18 mouse cellular contexts compared by ENCODE assay signal in genomic region chr2:123103530-123103929, GRCm38 (mm10).
A peak's percentile ranks its signal among the peaks of the same experiment; 100 is the strongest.
DNase-seq lines count a peak whose midpoint lies in the region; ATAC-seq and TF ChIP-seq lines count a peak whose summit lies in the region.
"Had no signal": no experiment of that assay in that cellular context is flagged by ENCODE, and none has a peak within 500 bp of the region (broad histone marks: within the 10 kb centered on the region; RNA-seq: fewer than 3 reads in every experiment).

No protein-coding gene starts in this region.

- no peak overlapping the region for H3K27ac ChIP-seq in midbrain, embryonic 11.5 days (ENCODE audit: low read depth, low read length)
- no peak overlapping the region for H3K27ac ChIP-seq in midbrain, embryonic 16.5 days (ENCODE audit: low read length)
- no peak overlapping the region for H3K27ac ChIP-seq in midbrain, postnatal 0 days (ENCODE audit: low read depth, low read length)
- no peak overlapping the region for H3K27ac ChIP-seq in midbrain, embryonic 13.5 days
- H3K27ac ChIP-seq: embryonic facial prominence, embryonic 13.5 days; forebrain, embryonic 13.5 days; forebrain, embryonic 15.5 days had no signal

- no peak overlapping the region for H3K9ac ChIP-seq in midbrain, embryonic 11.5 days (ENCODE audit: low read length)
- no peak overlapping the region for H3K9ac ChIP-seq in midbrain, embryonic 16.5 days (ENCODE audit: low read depth, low read length)
- no peak overlapping the region for H3K9ac ChIP-seq in midbrain, postnatal 0 days (replicated peaks; ENCODE audit: low read length, poor library complexity, severe bottlenecking)
- H3K9ac ChIP-seq in midbrain, embryonic 13.5 days (replicated peaks) = no peak overlapping the region
- H3K9ac ChIP-seq: embryonic facial prominence, embryonic 13.5 days; forebrain, embryonic 13.5 days; forebrain, embryonic 15.5 days; forebrain, postnatal 0 days had no signal

- TF ChIP-seq CTCF in midbrain, postnatal 0 days (IDR thresholded peaks at IDR 0.05) = no peak
- no peak for TF ChIP-seq CTCF in brain, embryonic 14.5 days (IDR thresholded peaks at IDR 0.05; ENCODE audit: borderline replicate concordance, extremely low read depth, insufficient read depth, insufficient read length)

- H3K9me3 ChIP-seq in midbrain, embryonic 11.5 days (ENCODE audit: control insufficient read depth, low read length) = no peaks in the 10 kb centered on the region
- H3K9me3 ChIP-seq in midbrain, embryonic 16.5 days (replicated peaks; ENCODE audit: control insufficient read depth, low read length, poor library complexity, severe bottlenecking) = no peaks in the 10 kb centered on the region
- no peaks in the 10 kb centered on the region for H3K9me3 ChIP-seq in midbrain, postnatal 0 days (ENCODE audit: low read length)
- H3K9me3 ChIP-seq in midbrain, embryonic 13.5 days = no peaks in the 10 kb centered on the region
- H3K9me3 ChIP-seq: embryonic facial prominence, embryonic 13.5 days; forebrain, embryonic 13.5 days; forebrain, embryonic 15.5 days had no signal

- H3K4me2 ChIP-seq in midbrain, embryonic 11.5 days = no peak overlapping the region
- H3K4me2 ChIP-seq in midbrain, embryonic 16.5 days (ENCODE audit: low read length) = no peak overlapping the region
- H3K4me2 ChIP-seq in midbrain, postnatal 0 days (ENCODE audit: low read depth, low read length, poor library complexity, severe bottlenecking) = no peak overlapping the region
- H3K4me2 ChIP-seq in midbrain, embryonic 13.5 days (replicated peaks) = no peak overlapping the region
- H3K4me2 ChIP-seq: embryonic facial prominence, embryonic 13.5 days; forebrain, embryonic 13.5 days; forebrain, embryonic 15.5 days had no signal

- ATAC-seq in midbrain, embryonic 11.5 days (ENCODE audit: low FRiP score) = no peak
- ATAC-seq in midbrain, embryonic 16.5 days = no peak
- no peak for ATAC-seq in midbrain, postnatal 0 days (ENCODE audit: low FRiP score)
- ATAC-seq in midbrain, embryonic 13.5 days = no peak
- ATAC-seq: forebrain, embryonic 13.5 days; forebrain, embryonic 15.5 days; forebrain, postnatal 0 days had no signal

- no peaks in the 10 kb centered on the region for H3K36me3 ChIP-seq in midbrain, embryonic 11.5 days (ENCODE audit: control insufficient read depth, insufficient read depth, low read length)
- H3K36me3 ChIP-seq in midbrain, embryonic 16.5 days (ENCODE audit: control insufficient read depth, insufficient read depth, low read length) = no peaks in the 10 kb centered on the region
- no peaks in the 10 kb centered on the region for H3K36me3 ChIP-seq in midbrain, postnatal 0 days (ENCODE audit: insufficient read depth, low read length)
- H3K36me3 ChIP-seq in midbrain, embryonic 13.5 days = no peaks in the 10 kb centered on the region
- H3K36me3 ChIP-seq: embryonic facial prominence, embryonic 13.5 days; forebrain, embryonic 15.5 days had no signal

- no peak overlapping the region for H3K4me3 ChIP-seq in midbrain, embryonic 11.5 days (ENCODE audit: low read depth, low read length)
- no peak overlapping the region for H3K4me3 ChIP-seq in midbrain, embryonic 16.5 days (ENCODE audit: low read depth, low read length)
- H3K4me3 ChIP-seq in midbrain, postnatal 0 days (ENCODE audit: low read depth, low read length) = no peak overlapping the region
- H3K4me3 ChIP-seq in midbrain, embryonic 13.5 days (replicated peaks) = no peak overlapping the region
- H3K4me3 ChIP-seq: embryonic facial prominence, embryonic 13.5 days; forebrain, embryonic 13.5 days; forebrain, embryonic 15.5 days had no signal

- WGBS in midbrain, embryonic 11.5 days = 79% methylated on average over 4 of the region's 4 CpGs
- WGBS in midbrain, embryonic 16.5 days = 67% methylated on average over 4 of the region's 4 CpGs
- whole genome bisulfite sequencing in midbrain, postnatal 0 days = 64% methylated on average over 4 of the region's 4 CpGs
- 73% methylated on average over 4 of the region's 4 CpGs for WGBS in midbrain, embryonic 13.5 days

- TF ChIP-seq POLR2A in brain, embryonic 14.5 days (IDR thresholded peaks at IDR 0.05; ENCODE audit: borderline replicate concordance, extremely low read depth, insufficient read depth, insufficient read length, poor library complexity, severe bottlenecking) = no peak

- no peaks in the 10 kb centered on the region for H3K4me1 ChIP-seq in midbrain, embryonic 11.5 days (ENCODE audit: control insufficient read depth, insufficient read depth, low read length)
- no peaks in the 10 kb centered on the region for H3K4me1 ChIP-seq in midbrain, embryonic 16.5 days (ENCODE audit: control insufficient read depth, insufficient read depth, low read length)
- no peaks in the 10 kb centered on the region for H3K4me1 ChIP-seq in midbrain, postnatal 0 days (ENCODE audit: insufficient read depth, low read length)
- H3K4me1 ChIP-seq in midbrain, embryonic 13.5 days (replicated peaks) = no peaks in the 10 kb centered on the region
- H3K4me1 ChIP-seq: embryonic facial prominence, embryonic 13.5 days; forebrain, embryonic 13.5 days; forebrain, embryonic 15.5 days had no signal

- H3K27me3 ChIP-seq in midbrain, embryonic 11.5 days (ENCODE audit: control insufficient read depth, insufficient read depth, low read length) = no peaks in the 10 kb centered on the region
- no peaks in the 10 kb centered on the region for H3K27me3 ChIP-seq in midbrain, embryonic 16.5 days (ENCODE audit: control insufficient read depth, insufficient read depth, low read depth, low read length)
- no peaks in the 10 kb centered on the region for H3K27me3 ChIP-seq in midbrain, postnatal 0 days (ENCODE audit: insufficient read depth, low read length)
- no peaks in the 10 kb centered on the region for H3K27me3 ChIP-seq in midbrain, embryonic 13.5 days
- H3K27me3 ChIP-seq: embryonic facial prominence, embryonic 13.5 days; forebrain, embryonic 13.5 days; forebrain, embryonic 15.5 days had no signal

- intact Hi-C loops in gastrocnemius, postnatal 36 days (cut with DNase I) = no loop called here

- DNase-seq in midbrain, embryonic 11.5 days (ENCODE audit: low spot score, missing footprints) = peak; percentile 75
- peak; percentile 2 for DNase-seq in midbrain, postnatal 0 days (ENCODE audit: low spot score)
- peak; percentile 11 for DNase-seq in brain, embryonic 14.5 days (ENCODE audit: low read depth)
- DNase-seq in gastrocnemius, postnatal 36 days = no peak
- DNase-seq: adrenal gland, adult 2 months; adrenal gland, postnatal 10 days; adrenal gland, postnatal 25 days; cerebellum, adult 11-12 months; cerebellum, adult 2 months; cerebellum, adult 9-10 months; cerebellum, postnatal 10 days; cerebellum, postnatal 25 days; forebrain, postnatal 0 days had no signal

Comparison
In these comparisons a context has a peak if more than half of its experiments do, and no peak if none do; other contexts are left out.
1. DNase-seq: peak in midbrain, embryonic 11.5 days (single experiment), midbrain, postnatal 0 days (single experiment) and brain, embryonic 14.5 days (single experiment); none in gastrocnemius, postnatal 36 days (0 of 2).